Mouse (Mus musculus): ENCODE data around the gene Defb26. TPM values are rescaled to one million over a fixed set of nuclear protein-coding genes. Genes with fewer than 3 reads are reported as not detected.

The Defb26 gene
- polyA plus RNA-seq, 1 experiment = not detected

DNA sequence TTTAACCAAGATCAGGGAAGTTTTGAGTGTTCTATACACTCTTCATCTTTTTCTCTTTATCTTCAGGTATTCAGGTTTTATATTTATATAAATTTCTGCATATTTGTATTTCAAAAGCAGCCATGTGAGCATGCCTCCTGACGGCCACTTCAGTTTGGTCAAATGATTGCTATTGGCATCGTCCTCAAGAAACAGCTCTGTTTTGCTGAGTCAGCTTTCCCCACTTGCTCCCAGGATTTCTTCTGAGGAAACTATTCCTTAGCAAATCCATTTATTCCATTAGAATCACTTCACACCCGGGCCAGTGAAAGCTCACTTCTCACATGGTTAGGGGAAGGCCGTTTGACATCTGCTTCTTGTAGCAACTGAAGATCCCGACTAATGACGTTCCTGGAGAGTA lies 13.5 kb downstream of the Defb26 start:
- H3K36me3 ChIP-seq (ENCODE audit: control insufficient read depth, insufficient read depth, low read length) = no peaks in the 10 kb centered on the region
- no peak overlapping the region for H3K4me3 ChIP-seq (ENCODE audit: low read depth, low read length)
- WGBS = 69% methylated on average over 6 of the region's 6 CpGs
- no peaks in the 10 kb centered on the region for H3K4me1 ChIP-seq (ENCODE audit: control insufficient read depth, insufficient read depth, insufficient read length, low read length)
- TF ChIP-seq POLR2A (IDR thresholded peaks at IDR 0.05; ENCODE audit: low read depth, low read length) (no peak), CTCF (IDR thresholded peaks at IDR 0.05; ENCODE audit: extremely low read depth, insufficient read length, insufficient replicate concordance, low read depth, low read length) (no peak)
- H3K27ac ChIP-seq (ENCODE audit: insufficient read depth, low read depth, low read length) = no peak overlapping the region
- H3K27me3 ChIP-seq (ENCODE audit: control insufficient read depth, insufficient read depth, low read length) = no peaks in the 10 kb centered on the region

- 75% methylated on average over 6 of the region's 6 CpGs for WGBS
- H3K27me3 ChIP-seq (ENCODE audit: control insufficient read depth, insufficient read depth, low read length) = no peaks in the 10 kb centered on the region
- TF ChIP-seq CTCF (IDR thresholded peaks at IDR 0.05; ENCODE audit: extremely low read depth, insufficient read length, insufficient replicate concordance, low read depth, low read length) = no peak
- TF ChIP-seq POLR2A (IDR thresholded peaks at IDR 0.05; ENCODE audit: low read depth, low read length) = no peak
- H3K36me3 ChIP-seq (ENCODE audit: control insufficient read depth, insufficient read depth, low read length) = no peaks in the 10 kb centered on the region
- H3K27ac ChIP-seq (ENCODE audit: insufficient read depth, low read depth, low read length) = no peak overlapping the region
- no peak overlapping the region for H3K4me3 ChIP-seq (ENCODE audit: low read depth, low read length)
- no peaks in the 10 kb centered on the region for H3K4me1 ChIP-seq (ENCODE audit: control insufficient read depth, insufficient read depth, insufficient read length, low read length)
Measured at GRCm38 (mm10) chr2:152493151-152493550, 18.3 kb downstream of the Defb26 start.

DNA sequence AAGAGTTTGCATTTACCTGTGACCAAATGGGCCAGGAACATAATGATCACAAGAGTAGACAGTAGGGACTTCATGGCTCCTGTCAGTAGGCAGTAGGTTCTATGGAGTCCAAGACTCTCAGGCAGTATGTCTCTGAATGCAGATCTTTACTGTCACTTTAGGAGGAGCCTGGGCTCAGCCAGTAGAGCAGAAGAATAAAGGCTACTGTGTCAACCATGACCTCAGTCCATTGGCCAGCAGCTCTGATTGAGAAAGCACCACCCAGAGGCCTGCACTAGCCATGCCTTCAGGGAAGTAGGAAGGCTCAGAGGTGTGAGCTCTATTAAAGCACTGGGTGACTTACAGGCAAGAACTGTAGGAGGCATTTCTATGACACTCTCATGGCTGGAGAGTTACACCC lies 21.5 kb downstream of the Defb26 start, which contains the start of gene Defb22:
Gene Defb22 (minus strand): TSS at position 101 of the 400 bp plus-strand sequence.
- Histone ChIP-seq H3K4me3 (ENCODE audit: low read depth, low read length) (no peak within 1 kb of the TSS), H3K27ac (ENCODE audit: insufficient read depth, low read depth, low read length) (no peak within 1 kb of the TSS), H3K27me3 (ENCODE audit: control insufficient read depth, insufficient read depth, low read length) (no peaks in the 10 kb centered on the region), H3K36me3 (ENCODE audit: control insufficient read depth, insufficient read depth, low read length) (no peaks in the 10 kb centered on the region), H3K4me1 (ENCODE audit: control insufficient read depth, insufficient read depth, insufficient read length, low read length) (no peaks in the 10 kb centered on the region)
- TF ChIP-seq POLR2A (IDR thresholded peaks at IDR 0.05; ENCODE audit: low read depth, low read length) = no peak
- no peak for TF ChIP-seq CTCF (IDR thresholded peaks at IDR 0.05; ENCODE audit: extremely low read depth, insufficient read length, insufficient replicate concordance, low read depth, low read length)

DNA sequence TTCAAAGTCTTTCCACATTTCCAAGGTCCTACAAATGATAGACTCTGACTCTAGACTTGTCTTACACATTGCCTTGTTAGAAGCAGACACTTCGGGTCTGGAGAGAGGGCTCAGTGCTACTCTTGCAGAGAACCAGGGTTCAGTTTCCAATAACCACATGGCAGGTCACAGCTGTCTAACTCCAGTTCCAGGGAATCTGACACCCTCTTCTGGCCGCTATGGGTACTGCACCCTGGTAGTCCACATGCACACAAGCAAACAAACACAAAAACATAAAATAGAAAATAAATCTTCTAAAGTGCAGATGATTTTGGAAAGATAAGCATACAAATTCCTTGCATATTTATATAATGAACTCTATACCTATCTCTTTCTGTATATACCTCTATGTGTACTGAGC lies 24.5 kb downstream of the Defb26 start:
- Histone ChIP-seq H3K4me1 (ENCODE audit: control insufficient read depth, insufficient read depth, insufficient read length, low read length) (no peaks in the 10 kb centered on the region), H3K27ac (ENCODE audit: insufficient read depth, low read depth, low read length) (no peak overlapping the region), H3K36me3 (ENCODE audit: control insufficient read depth, insufficient read depth, low read length) (no peaks in the 10 kb centered on the region), H3K27me3 (ENCODE audit: control insufficient read depth, insufficient read depth, low read length) (no peaks in the 10 kb centered on the region), H3K4me3 (ENCODE audit: low read depth, low read length) (no peak overlapping the region)
- 77% methylated on average over 2 of the region's 2 CpGs for WGBS
- peak; percentile 30; the same call in 1 of the 2 replicates for TF ChIP-seq CTCF (IDR thresholded peaks at IDR 0.05; ENCODE audit: extremely low read depth, insufficient read length, insufficient replicate concordance, low read depth, low read length)
- no peak for TF ChIP-seq POLR2A (IDR thresholded peaks at IDR 0.05; ENCODE audit: low read depth, low read length)

- no peaks in the 10 kb centered on the region for H3K4me1 ChIP-seq (ENCODE audit: control insufficient read depth, insufficient read depth, insufficient read length, low read length)
- TF ChIP-seq CTCF (IDR thresholded peaks at IDR 0.05; ENCODE audit: extremely low read depth, insufficient read length, insufficient replicate concordance, low read depth, low read length) = no peak
- no peak for TF ChIP-seq POLR2A (IDR thresholded peaks at IDR 0.05; ENCODE audit: low read depth, low read length)
- WGBS = 85% methylated on average over 7 of the region's 7 CpGs
- no peaks in the 10 kb centered on the region for H3K36me3 ChIP-seq (ENCODE audit: control insufficient read depth, insufficient read depth, low read length)
- no peak overlapping the region for H3K4me3 ChIP-seq (ENCODE audit: low read depth, low read length)
- no peaks in the 10 kb centered on the region for H3K27me3 ChIP-seq (ENCODE audit: control insufficient read depth, insufficient read depth, low read length)
- no peak overlapping the region for H3K27ac ChIP-seq (ENCODE audit: insufficient read depth, low read depth, low read length)
Measured at GRCm38 (mm10) chr2:152481726-152482125, 29.8 kb downstream of the Defb26 start.

- Histone ChIP-seq H3K4me3 (ENCODE audit: low read depth, low read length) (no peak overlapping the region), H3K27me3 (ENCODE audit: control insufficient read depth, insufficient read depth, low read length) (no peaks in the 10 kb centered on the region), H3K36me3 (ENCODE audit: control insufficient read depth, insufficient read depth, low read length) (no peaks in the 10 kb centered on the region), H3K27ac (ENCODE audit: insufficient read depth, low read depth, low read length) (no peak overlapping the region), H3K4me1 (ENCODE audit: control insufficient read depth, insufficient read depth, insufficient read length, low read length) (no peaks in the 10 kb centered on the region)
- WGBS = 72% methylated on average over 3 of the region's 3 CpGs
- TF ChIP-seq CTCF (IDR thresholded peaks at IDR 0.05; ENCODE audit: extremely low read depth, insufficient read length, insufficient replicate concordance, low read depth, low read length) (no peak), POLR2A (IDR thresholded peaks at IDR 0.05; ENCODE audit: low read depth, low read length) (no peak)
Measured at GRCm38 (mm10) chr2:152480881-152481280, 30.6 kb downstream of the Defb26 start.

DNA sequence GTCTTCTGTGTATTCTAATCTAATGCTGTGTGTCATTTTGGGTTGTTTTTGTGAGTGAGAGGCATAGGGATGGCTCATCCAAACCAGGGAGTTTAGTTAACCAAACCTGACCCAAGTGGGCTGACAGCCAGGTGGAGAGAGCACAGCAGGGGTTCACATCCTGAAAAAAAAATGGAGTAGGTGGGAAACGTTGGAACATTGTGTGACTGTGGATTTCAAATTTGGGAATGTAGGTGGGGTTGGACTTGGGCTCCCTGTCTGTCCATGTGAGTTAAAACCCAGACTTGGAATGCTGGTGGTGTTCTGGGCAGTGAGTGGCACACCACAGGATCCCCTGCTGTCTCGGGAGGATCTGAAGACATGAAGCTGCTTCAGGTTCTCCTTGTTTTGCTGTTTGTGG lies 34.7 kb downstream of the Defb26 start, which contains the start of gene Defb20:
Gene Defb20 (plus strand): TSS at position 301 of the 400 bp plus-strand sequence.
- WGBS = 60% methylated on average over 2 of the region's 2 CpGs
- H3K27ac ChIP-seq (ENCODE audit: insufficient read depth, low read depth, low read length) = no peak within 1 kb of the TSS
- TF ChIP-seq CTCF (IDR thresholded peaks at IDR 0.05; ENCODE audit: extremely low read depth, insufficient read length, insufficient replicate concordance, low read depth, low read length) = no peak
- TF ChIP-seq POLR2A (IDR thresholded peaks at IDR 0.05; ENCODE audit: low read depth, low read length) = no peak
- no peaks in the 10 kb centered on the region for H3K36me3 ChIP-seq (ENCODE audit: control insufficient read depth, insufficient read depth, low read length)
- H3K27me3 ChIP-seq (ENCODE audit: control insufficient read depth, insufficient read depth, low read length) = no peaks in the 10 kb centered on the region; the same call in 1 of the 2 replicates
- H3K4me3 ChIP-seq (ENCODE audit: low read depth, low read length) = no peak within 1 kb of the TSS
- H3K4me1 ChIP-seq (ENCODE audit: control insufficient read depth, insufficient read depth, insufficient read length, low read length) = no peaks in the 10 kb centered on the region
